Mouse (Mus musculus) forebrain, embryonic 14.5 days (tissue): ENCODE measurements around the gene Aak1. TPM values are rescaled to one million over a fixed set of nuclear protein-coding genes. Genes with fewer than 3 reads are reported as not detected.
"Not testable (repeated sequence)": the region's sequence is repeated elsewhere in the genome, so short reads cannot be mapped to it uniquely, and the experiment has no call there.

Experiments
- ATAC-seq: fragments of 200-750 bp; cut with Nextera tagmentation; 2 replicates; pipeline ENCODE4 v1.8.0; 2017; ENCODE audit warnings: mild to moderate bottlenecking, moderate library complexity
- DNase-seq: peaks from one replicate; pipeline ENCODE4 v3.0.0-alpha.2; 2015; ENCODE audit warnings: low spot score
- H3K27ac ChIP-seq: fragments of 300-500 bp; sonication (generic); 2 replicates; pipeline ENCODE4 v1.5.1; 2014; ENCODE audit warnings: low read depth, mild to moderate bottlenecking, control low read depth, low read length, moderate library complexity
- H3K27me3 ChIP-seq: fragments of 300-500 bp; sonication (generic); replicated peaks from 2 replicates; pipeline ENCODE4 v1.6.1; 2014; ENCODE audit warnings: low read length, control low read depth, mixed read lengths; ENCODE audit not compliant: control insufficient read depth, insufficient read depth
- H3K36me3 ChIP-seq: fragments of 300-500 bp; sonication (generic); 2 replicates; pipeline ENCODE4 v1.6.1; 2014; ENCODE audit warnings: low read length, control low read depth; ENCODE audit not compliant: control insufficient read depth, insufficient read depth
- H3K4me1 ChIP-seq: fragments of 300-500 bp; sonication (generic); 2 replicates; pipeline ENCODE4 v1.6.1; 2014; ENCODE audit warnings: antibody characterized with exemption, low read length, control low read depth; ENCODE audit not compliant: control insufficient read depth, insufficient read depth
- H3K4me2 ChIP-seq: fragments of 300-500 bp; sonication (generic); 2 replicates; pipeline ENCODE4 v1.6.1; 2014; ENCODE audit warnings: mild to moderate bottlenecking, control low read depth, low read length
- H3K4me3 ChIP-seq: fragments of 300-500 bp; sonication (generic); 2 replicates; pipeline ENCODE4 v1.5.1; 2014; ENCODE audit warnings: low read depth, low read length, control low read depth
- H3K9ac ChIP-seq: fragments of 300-500 bp; sonication (generic); 2 replicates; pipeline ENCODE4 v1.6.1; 2014; ENCODE audit warnings: mild to moderate bottlenecking, low read length, control low read depth, moderate library complexity
- H3K9me3 ChIP-seq: fragments of 300-500 bp; sonication (generic); replicated peaks from 2 replicates; pipeline ENCODE4 v1.6.1; 2016; ENCODE audit warnings: low read length, control low read depth, mixed read lengths; ENCODE audit not compliant: control insufficient read depth
- WGBS: fragments of 180-500 bp; shearing (Covaris S2); extraction: QIAGEN DNeasy Blood & Tissue Kit; methylation state at CpG from one replicate; pipeline ENCODE4 v1.1.7; 2014; 5-methylcytosine and 5-hydroxymethylcytosine counted together
- polyA plus RNA-seq: library from polyadenylated mRNA; unstranded; fragments of >200 nt; fragmentation: Nextera tagmentation; extraction: Ambion mirVana; gene quantifications from 2 replicates; pipeline ENCODE4 v1.2.1, GENCODE M21; 2014

Aak1 gene
- polyA plus RNA-seq, 1 experiment from 2014 or later, result 23.5 TPM

DNA sequence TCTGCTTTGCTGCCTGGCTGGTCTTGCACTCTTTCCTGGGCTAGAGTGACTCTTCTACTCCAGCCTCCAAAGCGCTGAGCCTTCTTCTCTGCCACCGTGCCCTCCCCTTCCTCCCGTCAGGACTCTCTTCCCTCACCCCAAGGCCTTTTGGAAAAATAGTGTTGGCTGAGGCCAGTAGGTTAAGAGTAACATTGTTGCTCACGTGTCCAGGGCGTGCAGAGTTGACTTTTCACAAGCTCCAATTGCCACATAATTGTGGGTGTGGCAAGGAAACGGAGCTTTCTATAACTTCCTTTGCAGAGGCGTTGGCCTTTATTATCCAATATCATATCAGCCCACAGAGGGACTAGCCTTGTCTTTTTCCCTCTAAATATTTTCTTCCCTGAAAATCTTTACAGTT is 177.7 kb downstream of the Aak1 start:
- Histone ChIP-seq H3K27ac (no peak overlapping the region), H3K4me3 (no peak overlapping the region), H3K27me3 (no peaks in the 10 kb centered on the region), H3K9me3 (no peaks in the 10 kb centered on the region), H3K4me2 (no peak overlapping the region), H3K9ac (no peak overlapping the region), H3K4me1 (no peaks in the 10 kb centered on the region), H3K36me3 (peaks cover 53% of the 10 kb centered on the region)
- 87% methylated on average over 7 of the region's 7 CpGs for WGBS
- DNase-seq (no peak), ATAC-seq (no peak)

DNA sequence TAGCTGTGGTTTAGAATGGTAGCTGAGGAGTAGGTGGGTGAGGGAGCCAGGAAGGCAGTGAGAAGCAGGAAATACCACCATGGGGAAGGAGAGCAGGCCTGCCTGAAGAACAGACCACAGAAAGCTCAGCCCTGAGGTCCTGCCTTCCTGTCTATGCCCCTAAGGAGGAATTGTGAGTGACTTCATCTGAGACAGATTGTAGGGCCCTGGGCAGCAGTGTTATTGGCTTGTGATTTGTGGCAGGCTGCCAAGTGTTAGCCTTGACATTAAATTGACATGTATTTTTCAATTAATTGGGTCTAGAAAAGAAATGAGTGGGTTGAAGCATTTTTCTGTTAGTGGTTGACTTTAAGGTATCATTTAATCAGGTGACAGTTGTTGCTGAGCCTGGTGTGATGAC is 179.6 kb downstream of the Aak1 start:
- DNase-seq, result no peak
- H3K4me3 ChIP-seq, result no peak overlapping the region
- no peaks in the 10 kb centered on the region for H3K27me3 ChIP-seq
- no peak overlapping the region for H3K4me2 ChIP-seq
- no peak for ATAC-seq
- H3K9me3 ChIP-seq, result no peaks in the 10 kb centered on the region
- H3K36me3 ChIP-seq, result peaks cover 38% of the 10 kb centered on the region
- no peaks in the 10 kb centered on the region for H3K4me1 ChIP-seq
- H3K9ac ChIP-seq, result no peak overlapping the region
- H3K27ac ChIP-seq, result no peak overlapping the region

DNA sequence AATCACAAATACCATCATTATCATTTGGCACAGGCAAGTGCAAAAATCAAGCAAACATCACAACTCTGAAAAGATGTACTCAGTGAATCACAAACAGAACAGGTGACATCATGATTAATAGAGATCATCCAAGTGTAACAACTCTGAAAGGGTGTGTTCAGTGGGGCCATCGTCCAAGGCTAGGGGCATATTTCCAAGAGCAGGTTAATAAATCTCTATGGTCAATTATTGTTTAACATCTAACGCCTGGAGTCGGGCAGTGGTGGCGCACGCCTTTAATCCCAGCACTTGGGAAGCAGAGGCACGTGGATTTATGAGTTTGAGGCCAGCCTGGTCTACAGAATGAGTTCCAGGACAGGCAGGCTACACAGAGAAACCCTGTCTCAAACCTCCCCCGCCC is 182.0 kb downstream of the Aak1 start:
- not testable (repeated sequence) for H3K4me2 ChIP-seq, DNase-seq, H3K9ac ChIP-seq, H3K4me3 ChIP-seq, H3K27me3 ChIP-seq, H3K9me3 ChIP-seq, ATAC-seq, H3K27ac ChIP-seq, H3K4me1 ChIP-seq
- WGBS, result 92% methylated on average over 7 of the region's 7 CpGs
- H3K36me3 ChIP-seq, result peaks cover 17% of the 10 kb centered on the region; the same call in 1 of the 2 replicates

DNA sequence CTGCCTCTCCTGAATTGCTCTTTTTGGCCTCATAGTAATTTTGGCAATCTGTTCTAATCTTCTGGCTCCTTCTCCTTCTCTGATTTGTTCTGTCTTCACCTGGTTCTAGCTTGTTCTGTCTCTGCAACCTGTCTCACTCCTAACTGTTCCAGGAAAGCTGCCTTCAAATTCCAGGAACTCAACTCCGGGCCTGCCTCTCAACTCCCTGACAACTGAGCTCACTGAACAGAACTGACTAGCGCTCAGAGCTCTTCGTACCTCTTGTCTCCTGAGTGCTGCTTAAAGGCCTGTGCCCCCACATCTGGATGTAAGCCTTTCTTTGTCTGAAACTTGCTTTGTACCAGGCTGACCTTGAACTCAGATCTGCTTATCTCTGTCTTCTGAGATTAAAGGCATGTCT is 183.1 kb downstream of the Aak1 start:
- Histone ChIP-seq H3K36me3 (peaks cover 15% of the 10 kb centered on the region; the same call in 1 of the 2 replicates), H3K4me3 (no peak overlapping the region), H3K27me3 (no peaks in the 10 kb centered on the region), H3K27ac (no peak overlapping the region), H3K4me2 (no peak overlapping the region), H3K4me1 (no peaks in the 10 kb centered on the region), H3K9me3 (peaks cover 5% of the 10 kb centered on the region), H3K9ac (no peak overlapping the region)
- DNase-seq (no peak), ATAC-seq (no peak)
- 88% methylated on average over 3 of the region's 3 CpGs for WGBS

DNA sequence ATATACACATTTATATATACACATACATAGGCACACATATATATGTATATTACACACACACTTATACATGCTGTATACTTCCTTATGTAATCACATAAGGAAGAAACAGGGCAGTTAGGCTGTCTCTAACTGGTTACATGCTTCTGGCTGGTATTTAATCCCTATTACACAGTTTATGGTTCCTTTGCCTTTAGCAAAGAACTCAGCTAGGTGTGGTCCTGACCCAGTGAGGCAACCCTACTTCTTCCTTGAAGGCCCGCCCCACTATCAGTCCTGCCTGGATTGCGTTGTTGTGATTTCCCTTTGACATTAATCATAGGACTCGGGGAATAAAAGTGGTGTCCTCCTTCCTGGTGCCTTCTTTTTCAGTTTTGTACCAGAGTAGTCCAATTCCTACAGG is 185.1 kb downstream of the Aak1 start:
- H3K4me2 ChIP-seq, result no peak overlapping the region
- DNase-seq, result no peak
- ATAC-seq, result no peak

DNA sequence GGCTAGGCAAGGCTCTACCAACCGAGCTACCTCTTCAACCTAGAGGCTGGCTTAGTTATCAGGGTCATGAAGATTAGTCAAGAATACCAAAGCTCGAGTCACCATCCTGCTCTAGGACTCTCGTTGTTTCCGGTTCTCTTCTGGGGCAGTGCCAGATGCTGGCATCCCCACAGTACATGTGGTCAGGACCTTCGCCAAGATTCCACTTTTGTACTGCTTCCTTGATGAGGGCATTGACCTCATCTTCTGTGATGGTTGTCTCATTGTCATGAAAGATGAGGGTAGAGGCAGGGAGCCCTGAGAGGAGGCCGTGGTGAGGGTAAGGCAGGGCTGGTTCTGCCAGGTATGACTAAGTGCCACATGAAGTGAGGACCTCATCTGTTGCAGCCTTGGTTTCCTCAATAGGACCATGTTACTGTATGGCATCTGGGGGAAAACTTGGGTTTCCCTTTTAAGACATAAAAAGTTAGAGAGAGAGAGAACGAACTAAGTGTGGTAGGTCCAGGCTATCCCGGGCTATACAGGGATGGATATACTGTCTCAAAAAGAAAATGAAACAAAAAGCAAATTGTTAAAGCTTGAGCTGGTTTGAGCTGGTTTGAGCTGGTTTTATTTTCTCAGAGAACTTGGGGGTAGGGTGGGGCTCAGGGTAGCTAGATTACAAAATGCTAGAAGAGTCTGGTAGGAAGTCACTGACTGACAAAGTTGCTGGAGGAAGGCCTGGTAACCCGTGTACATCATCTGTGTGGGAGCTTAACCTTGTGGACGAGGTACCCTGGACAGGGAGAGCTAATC is 188.7 kb downstream of the Aak1 start:
- Histone ChIP-seq H3K27me3 (no peaks in the 10 kb centered on the region), H3K4me2 (no peak overlapping the region), H3K4me1 (no peaks in the 10 kb centered on the region), H3K27ac (no peak overlapping the region), H3K36me3 (no peaks in the 10 kb centered on the region), H3K9ac (no peak overlapping the region), H3K4me3 (no peak overlapping the region), H3K9me3 (peaks cover 5% of the 10 kb centered on the region)
- no peak for DNase-seq
- WGBS, result 86% methylated on average over 10 of the region's 10 CpGs
- no peak for ATAC-seq

More for the DNA sequence above, 185.1 kb downstream of the Aak1 start:
- H3K4me1 ChIP-seq, result no peaks in the 10 kb centered on the region
- peaks cover 6% of the 10 kb centered on the region; the same call in 1 of the 2 replicates for H3K36me3 ChIP-seq
- no peaks in the 10 kb centered on the region for H3K27me3 ChIP-seq
- H3K9ac ChIP-seq, result no peak overlapping the region
- peaks cover 5% of the 10 kb centered on the region for H3K9me3 ChIP-seq
- no peak overlapping the region for H3K27ac ChIP-seq
- H3K4me3 ChIP-seq, result no peak overlapping the region
- WGBS, result 88% methylated on average over 3 of the region's 3 CpGs

DNA sequence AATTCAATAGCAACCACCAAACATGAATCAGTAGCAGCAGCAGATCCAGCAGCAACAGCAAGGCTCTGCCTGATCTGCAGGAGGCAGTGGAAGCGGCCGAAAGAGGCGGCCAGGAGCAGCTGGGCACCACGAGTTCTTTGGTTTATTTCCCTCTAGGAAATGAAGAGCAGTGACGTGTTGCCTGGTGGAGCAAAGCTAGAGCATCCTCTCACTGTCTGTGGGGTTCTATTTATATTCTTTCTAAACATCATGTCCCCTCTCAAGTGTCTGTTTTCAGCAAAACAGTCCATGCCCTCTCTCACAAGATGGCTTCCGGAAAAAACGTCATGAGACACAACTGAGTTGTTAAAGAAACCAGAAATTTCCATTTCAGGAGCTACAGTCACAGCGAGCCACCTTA is 189.8 kb downstream of the Aak1 start:
- peaks cover 5% of the 10 kb centered on the region for H3K9me3 ChIP-seq
- H3K27me3 ChIP-seq, result no peaks in the 10 kb centered on the region
- 91% methylated on average over 8 of the region's 8 CpGs for WGBS
- no peak overlapping the region for H3K4me3 ChIP-seq
- DNase-seq (no peak), ATAC-seq (no peak)
- no peak overlapping the region for H3K9ac ChIP-seq
- H3K27ac ChIP-seq, result no peak overlapping the region
- H3K36me3 ChIP-seq, result no peaks in the 10 kb centered on the region
- peaks cover 7% of the 10 kb centered on the region for H3K4me1 ChIP-seq
- no peak overlapping the region for H3K4me2 ChIP-seq

DNA sequence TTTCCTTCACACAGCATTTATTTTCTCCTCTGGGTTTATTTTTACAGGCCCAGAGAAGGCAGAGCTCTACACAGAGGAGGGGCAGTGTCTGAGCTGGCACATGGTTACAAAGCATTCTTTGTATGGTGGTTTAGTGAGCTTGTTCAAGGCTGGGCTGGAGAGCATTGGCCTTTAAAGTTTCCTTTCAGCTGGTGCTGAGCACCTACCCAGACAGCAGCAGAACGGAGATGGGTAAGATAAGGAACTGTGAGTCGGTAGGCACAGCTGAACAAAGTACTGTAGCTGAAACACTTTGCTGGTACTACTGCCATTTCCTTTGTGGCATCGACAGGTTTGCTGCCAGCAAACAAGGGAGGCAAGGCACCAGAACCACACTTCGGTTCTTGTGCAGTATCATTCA is 191.7 kb downstream of the Aak1 start:
- Histone ChIP-seq H3K4me2 (no peak overlapping the region), H3K36me3 (no peaks in the 10 kb centered on the region), H3K9me3 (peaks cover 5% of the 10 kb centered on the region), H3K4me3 (no peak overlapping the region), H3K27me3 (no peaks in the 10 kb centered on the region), H3K9ac (no peak overlapping the region), H3K4me1 (peaks cover 10% of the 10 kb centered on the region), H3K27ac (no peak overlapping the region)
- no peak for DNase-seq
- no peak for ATAC-seq
- 83% methylated on average over 4 of the region's 4 CpGs for WGBS

DNA sequence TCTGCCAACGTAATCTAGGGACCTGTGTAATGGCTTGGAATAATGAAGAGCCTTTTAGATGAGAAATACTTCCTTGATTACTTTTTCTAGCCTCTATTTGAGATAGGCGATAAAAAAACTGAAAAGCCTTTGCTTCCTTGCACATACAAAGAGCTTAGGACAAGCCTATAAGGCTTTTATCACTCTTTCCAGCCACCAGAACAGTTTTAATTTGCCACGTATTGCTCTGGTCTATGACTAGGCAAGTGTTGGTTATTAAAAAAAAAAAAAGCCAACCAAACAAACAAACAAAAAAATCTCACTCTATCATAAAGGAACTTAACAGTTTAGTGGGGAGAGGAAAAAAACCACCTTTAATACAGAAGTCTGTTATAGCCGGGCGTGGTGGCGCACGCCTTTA is 192.1 kb downstream of the Aak1 start:
- Histone ChIP-seq H3K4me2 (peak overlapping the region; percentile 62), H3K4me1 (peaks cover 10% of the 10 kb centered on the region), H3K4me3 (peak overlapping the region; percentile 92; the same call in 1 of the 2 replicates), H3K27ac (no peak overlapping the region; the same call in 1 of the 2 replicates), H3K9ac (no peak overlapping the region), H3K9me3 (peaks cover 5% of the 10 kb centered on the region), H3K27me3 (no peaks in the 10 kb centered on the region), H3K36me3 (no peaks in the 10 kb centered on the region)
- DNase-seq (no peak), ATAC-seq (no peak)
- 79% methylated on average over 7 of the region's 7 CpGs for WGBS
